Mouse (Mus musculus) T-cell, adult 2 months (primary cell): Measurements from ENCODE around the gene Olfr441.
"Not testable (repeated sequence)": the region's sequence is repeated elsewhere in the genome, so short reads cannot be mapped to it uniquely, and the experiment has no call there.

Experiments
- DNase-seq: peaks from one replicate; pipeline ENCODE4 v3.0.0; 2022; ENCODE audit warnings: low spot score

The Olfr441 gene

GRCm38 (mm10) chr6:43106069-43106468, at the start of gene Olfr441:
Olfr441 (plus strand) TSS chr6:43106369.
- not testable (repeated sequence) for DNase-seq

- DNase-seq, result no peak
These were observed 27.4 kb upstream of the Olfr441 start for GRCm38 (mm10) chr6:43078750-43079149.

- not testable (repeated sequence) for DNase-seq
These were observed 24.8 kb upstream of the Olfr441 start for GRCm38 (mm10) chr6:43081405-43081804.

GRCm38 (mm10) chr6:43146267-43146666, 40.1 kb downstream of the Olfr441 start, which contains the start of gene Olfr237-ps1:
Olfr237-ps1 (plus strand) TSS chr6:43146567.
- DNase-seq, result not testable (repeated sequence)

GRCm38 (mm10) chr6:43159502-43159901, 53.3 kb downstream of the Olfr441 start:
- no peak for DNase-seq

- DNase-seq, result no peak
These were observed 56.8 kb downstream of the Olfr441 start, which contains the start of gene Olfr437 for GRCm38 (mm10) chr6:43162982-43163381. Olfr437 (plus strand) TSS chr6:43163282.

- no peak for DNase-seq
These were observed 61.1 kb downstream of the Olfr441 start for GRCm38 (mm10) chr6:43167246-43167645.
